9 mouse cellular contexts compared by ENCODE assay signal in the genomic region with DNA sequence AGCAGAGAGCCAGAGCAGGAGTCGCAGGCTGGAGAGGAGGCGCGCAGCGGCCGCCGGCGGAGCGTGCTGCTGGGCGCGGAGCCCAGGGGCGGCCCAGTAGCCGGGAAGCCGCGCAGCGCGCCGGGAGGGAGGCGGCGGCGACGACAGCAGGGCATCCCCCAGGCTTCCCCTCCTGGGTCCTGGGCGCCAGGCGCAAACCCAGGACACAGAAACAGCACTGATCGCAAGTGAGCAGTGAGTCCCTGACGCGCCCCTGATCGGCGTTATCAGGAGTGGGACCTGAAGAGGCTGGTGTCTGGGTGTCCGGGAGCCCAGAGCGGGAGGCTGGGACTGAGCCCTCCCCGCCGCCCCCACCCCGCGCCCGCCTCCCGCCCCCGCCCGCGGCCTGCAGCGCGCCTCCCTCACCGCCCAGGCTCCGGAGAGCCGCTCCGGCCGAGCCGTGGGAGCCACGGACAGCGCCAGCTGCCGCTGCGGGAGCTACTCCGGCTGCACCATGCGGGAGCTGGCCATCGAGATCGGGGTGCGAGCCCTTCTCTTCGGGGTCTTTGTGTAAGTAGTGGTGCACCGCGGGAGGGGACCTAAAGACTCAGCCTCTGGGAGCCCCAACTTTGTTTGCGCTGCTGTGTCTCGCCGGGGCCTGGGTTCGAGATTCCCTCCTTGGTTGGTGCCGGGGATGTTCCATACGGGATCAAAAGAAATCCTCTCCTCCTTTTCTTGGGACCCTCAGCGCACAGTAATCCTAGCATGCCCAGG. TPM values are rescaled to one million over a fixed set of nuclear protein-coding genes. Genes with fewer than 3 reads are reported as not detected.
DNase-seq lines count a peak whose midpoint lies in the region; ATAC-seq and TF ChIP-seq lines count a peak whose summit lies in the region.
"Had no signal": no experiment of that assay in that cellular context is flagged by ENCODE, and none has a peak within 500 bp of the region (broad histone marks: within the 10 kb centered on the region; RNA-seq: fewer than 3 reads in every experiment).

A gene (plus strand): TSS at position 411 of the 753 bp plus-strand sequence.

- H3K4me2 ChIP-seq in kidney, postnatal 0 days (ENCODE audit: low read length) = peak within 1 kb of the TSS; percentile 78
- peak within 1 kb of the TSS; percentile 91 for H3K4me2 ChIP-seq in heart, embryonic 12.5 days
- peak within 1 kb of the TSS; percentile 79 for H3K4me2 ChIP-seq in stomach, embryonic 15.5 days

- H3K4me3 ChIP-seq in kidney, postnatal 0 days (replicated peaks; ENCODE audit: low read depth, low read length) = peak within 1 kb of the TSS; percentile 39
- H3K4me3 ChIP-seq in heart, embryonic 12.5 days = peak within 1 kb of the TSS; percentile 53
- peak within 1 kb of the TSS; percentile 73 for H3K4me3 ChIP-seq in midbrain, embryonic 10.5 days
- peak within 1 kb of the TSS; percentile 41 for H3K4me3 ChIP-seq in stomach, embryonic 15.5 days (replicated peaks)

- ATAC-seq in kidney, postnatal 0 days (replicated peaks; ENCODE audit: low FRiP score, low read depth) = peak; percentile 52
- peak; percentile 71; the same call in 1 of the 2 replicates for ATAC-seq in heart, embryonic 12.5 days (ENCODE audit: insufficient number of reproducible peaks, low FRiP score)
- ATAC-seq in stomach, embryonic 15.5 days (ENCODE audit: insufficient read depth, low FRiP score, low read depth) = peak; percentile 68; the same call in 1 of the 2 replicates

- no peaks in the 10 kb centered on the region for H3K4me1 ChIP-seq in kidney, postnatal 0 days (replicated peaks; ENCODE audit: insufficient read depth, low read length)
- H3K4me1 ChIP-seq in heart, embryonic 12.5 days (replicated peaks) = peaks cover 13% of the 10 kb centered on the region; the same call in 1 of the 2 replicates
- peaks cover 31% of the 10 kb centered on the region for H3K4me1 ChIP-seq in midbrain, embryonic 10.5 days
- H3K4me1 ChIP-seq in stomach, embryonic 15.5 days = peaks cover 10% of the 10 kb centered on the region; the same call in 1 of the 2 replicates

- no peak for TF ChIP-seq CTCF in kidney, postnatal 0 days (IDR thresholded peaks at IDR 0.05; ENCODE audit: low read depth)

- H3K36me3 ChIP-seq in kidney, postnatal 0 days (ENCODE audit: insufficient read depth, low read length) = no peaks in the 10 kb centered on the region
- no peaks in the 10 kb centered on the region for H3K36me3 ChIP-seq in heart, embryonic 12.5 days
- no peaks in the 10 kb centered on the region for H3K36me3 ChIP-seq in midbrain, embryonic 10.5 days
- no peaks in the 10 kb centered on the region for H3K36me3 ChIP-seq in stomach, embryonic 15.5 days

- H3K27me3 ChIP-seq in kidney, postnatal 0 days (ENCODE audit: insufficient read depth, low read length) = peaks cover 9% of the 10 kb centered on the region; the same call in 1 of the 2 replicates
- H3K27me3 ChIP-seq in heart, embryonic 12.5 days (replicated peaks) = peaks cover 81% of the 10 kb centered on the region
- H3K27me3 ChIP-seq in midbrain, embryonic 10.5 days (ENCODE audit: low read depth, poor library complexity, severe bottlenecking) = peaks cover 64% of the 10 kb centered on the region
- peaks cover 36% of the 10 kb centered on the region for H3K27me3 ChIP-seq in stomach, embryonic 15.5 days (replicated peaks)

- H3K27ac ChIP-seq in kidney, postnatal 0 days = no peak within 1 kb of the TSS
- no peak within 1 kb of the TSS for H3K27ac ChIP-seq in heart, embryonic 12.5 days (ENCODE audit: poor library complexity, severe bottlenecking)
- H3K27ac ChIP-seq in midbrain, embryonic 10.5 days (replicated peaks) = peak within 1 kb of the TSS; percentile 86
- H3K27ac ChIP-seq in stomach, embryonic 15.5 days = no peak within 1 kb of the TSS

- WGBS in kidney, postnatal 0 days = 1% methylated on average over 53 of the region's 66 CpGs
- 1% methylated on average over 60 of the region's 66 CpGs for WGBS in heart, embryonic 12.5 days
- under 1% methylated on average over 62 of the region's 66 CpGs for WGBS in midbrain, embryonic 10.5 days
- under 1% methylated on average over 64 of the region's 66 CpGs for WGBS in stomach, embryonic 15.5 days

- peak; percentile 59 for DNase-seq in kidney, postnatal 0 days (ENCODE audit: low spot score)
- no peak for DNase-seq in kidney, adult 8-10 months
- peak; percentile 53 for DNase-seq in embryo, embryonic 10.5 days (ENCODE audit: low spot score)
- peak; percentile 61 to 65 for DNase-seq in layer of hippocampus, postnatal 10 days (ENCODE audit: low spot score in 2 of 2)
- peak; percentile 65 for DNase-seq in midbrain, embryonic 10.5 days (ENCODE audit: low spot score)
- DNase-seq in spleen, postnatal 4 days (ENCODE audit: low spot score in 2 of 2) = no peak

- H3K9me3 ChIP-seq in kidney, postnatal 0 days (replicated peaks; ENCODE audit: low read length) = no peaks in the 10 kb centered on the region
- H3K9me3 ChIP-seq in heart, embryonic 12.5 days (replicated peaks) = no peaks in the 10 kb centered on the region
- no peaks in the 10 kb centered on the region for H3K9me3 ChIP-seq in midbrain, embryonic 10.5 days (replicated peaks)
- H3K9me3 ChIP-seq in stomach, embryonic 15.5 days = no peaks in the 10 kb centered on the region

- H3K9ac ChIP-seq in kidney, postnatal 0 days (ENCODE audit: low read depth, low read length) = peak within 1 kb of the TSS; percentile 44; the same call in 1 of the 2 replicates
- H3K9ac ChIP-seq in heart, embryonic 12.5 days = peak within 1 kb of the TSS; percentile 60; the same call in 1 of the 2 replicates
- H3K9ac ChIP-seq in stomach, embryonic 15.5 days = no peak within 1 kb of the TSS

RNA-seq across cellular contexts. Expression of the gene that starts here (rescaled TPM):
- 2.1 and 2.4 TPM in 2 replicates for polyA plus RNA-seq in kidney, postnatal 0 days (2015; fragmentation: Nextera tagmentation; extraction: Ambion mirVana)
- 0.35 and 0.45 TPM in 2 replicates for polyA plus RNA-seq in heart, embryonic 12.5 days (2016; fragmentation: Nextera tagmentation; extraction: Ambion mirVana)
- 10 to 100 TPM; 14.5 to 15.5 TPM for total RNA-seq in layer of hippocampus, postnatal 10 days (2021)
- polyA plus RNA-seq in midbrain, embryonic 10.5 days (2016; fragmentation: Nextera tagmentation; extraction: Ambion mirVana) = 2.7 and 4.3 TPM in 2 replicates
- polyA plus RNA-seq in stomach, embryonic 15.5 days (2015; fragmentation: Nextera tagmentation; extraction: Ambion mirVana) = 0.22 and 0.27 TPM in 2 replicates
- total RNA-seq: hematopoietic stem cell, adult 5-6 weeks had no signal

Comparison
In these comparisons a context has a peak if more than half of its experiments do, and no peak if none do; other contexts are left out.
1. DNase-seq: peak in kidney, postnatal 0 days (single experiment), embryo, embryonic 10.5 days (single experiment), layer of hippocampus, postnatal 10 days (2 of 2) and midbrain, embryonic 10.5 days (single experiment); none in kidney, adult 8-10 months (0 of 2) and spleen, postnatal 4 days (0 of 2).
2. Peak in ATAC-seq, H3K4me3 ChIP-seq, H3K9ac ChIP-seq and H3K4me2 ChIP-seq in heart, embryonic 12.5 days; RNA of the gene not detected or under 1 TPM.
3. Peak in ATAC-seq, H3K4me3 ChIP-seq and H3K4me2 ChIP-seq in stomach, embryonic 15.5 days; RNA of the gene not detected or under 1 TPM.
4. Peak in every context shown above with its lines, with median percentiles within 50 percentile points of each other: ATAC-seq, H3K4me2 ChIP-seq and H3K4me3 ChIP-seq.